Mouse (Mus musculus) liver, embryonic 14.5 days (tissue): ENCODE data around the gene Tmc1. TPM values are rescaled to one million over a fixed set of nuclear protein-coding genes. Genes with fewer than 3 reads are reported as not detected.

Experiments
- ATAC-seq: fragments of 200-750 bp; cut with Nextera tagmentation; 2 replicates; pipeline ENCODE4 v1.8.0; 2017; ENCODE audit warnings: moderate number of reproducible peaks, mild to moderate bottlenecking, moderate library complexity; ENCODE audit not compliant: insufficient read depth
- DNase-seq, 3 experiments: peaks; one replicate each; pipeline ENCODE4 v3.0.0-alpha.2; 2012 to 2013; ENCODE audit warnings: low read depth in 3 of 3, low spot score in 3 of 3
- H3K27ac ChIP-seq: fragments of 300-500 bp; sonication (generic); 2 replicates; pipeline ENCODE4 v1.5.1; 2014; ENCODE audit warnings: moderate library complexity, mild to moderate bottlenecking, control low read depth, inconsistent platforms
- H3K27me3 ChIP-seq: fragments of 300-500 bp; sonication (generic); 2 replicates; pipeline ENCODE4 v1.6.1; 2014; ENCODE audit warnings: mild to moderate bottlenecking, low read length, moderate library complexity; ENCODE audit not compliant: control insufficient read depth, insufficient read depth
- H3K36me3 ChIP-seq: fragments of 300-500 bp; sonication (generic); replicated peaks from 2 replicates; pipeline ENCODE4 v1.6.1; 2014; ENCODE audit warnings: low read depth; ENCODE audit not compliant: control insufficient read depth, insufficient read depth
- H3K4me1 ChIP-seq, 2 experiments: fragments of 200-500 bp in 1 of 2; fragments of 300-500 bp in 1 of 2; sonication (generic) in 1 of 2; replicated peaks; 2 replicates each; pipeline ENCODE4 v1.6.1; 2012 to 2014; ENCODE audit warnings: antibody characterized with exemption in 1 of 2, inconsistent platforms in 1 of 2, low read length in 1 of 2; ENCODE audit not compliant: control insufficient read depth in 2 of 2, insufficient read depth in 2 of 2
- H3K4me2 ChIP-seq: fragments of 300-500 bp; sonication (generic); 2 replicates; pipeline ENCODE4 v1.6.1; 2014; ENCODE audit warnings: low read depth, mild to moderate bottlenecking, control low read depth, moderate library complexity
- H3K4me3 ChIP-seq, 2 experiments: fragments of 200-500 bp in 1 of 2; fragments of 300-500 bp in 1 of 2; sonication (generic) in 1 of 2; 2 replicates each; pipeline ENCODE4 v1.5.1; 2012 to 2014; ENCODE audit warnings: low read depth in 2 of 2, low read length in 2 of 2, mild to moderate bottlenecking in 2 of 2, control low read depth in 1 of 2, inconsistent platforms in 1 of 2, moderate library complexity in 1 of 2; ENCODE audit not compliant: insufficient read depth in 1 of 2
- H3K9ac ChIP-seq: fragments of 300-500 bp; sonication (generic); replicated peaks from 2 replicates; pipeline ENCODE4 v1.6.1; 2014; ENCODE audit warnings: mild to moderate bottlenecking, control low read depth, moderate library complexity
- H3K9me3 ChIP-seq: fragments of 300-500 bp; sonication (generic); 2 replicates; pipeline ENCODE4 v1.6.1; 2016; ENCODE audit warnings: low read length, mixed read lengths; ENCODE audit not compliant: control insufficient read depth
- CTCF ChIP-seq: IDR thresholded peaks from 2 replicates; pipeline ENCODE4 v1.5.1; 2016; ENCODE audit warnings: antibody characterized with exemption, low read depth, control low read depth
- EP300 ChIP-seq: IDR thresholded peaks from 2 replicates; pipeline ENCODE4 v1.6.1; 2016; ENCODE audit warnings: antibody characterized with exemption, low read depth
- WGBS: fragments of 180-500 bp; shearing (Covaris S2); extraction: QIAGEN DNeasy Blood & Tissue Kit; methylation state at CpG from one replicate; pipeline ENCODE4 v1.1.7; 2014; ENCODE audit not compliant: insufficient replicate concordance; 5-methylcytosine and 5-hydroxymethylcytosine counted together
- polyA plus RNA-seq, 2 experiments: library from polyadenylated mRNA; depleted of rRNA in 1 of 2; stranded (reverse) in 1 of 2; unstranded in 1 of 2; fragments of >200 nt; fragmentation: Nextera tagmentation in 1 of 2; extraction: Ambion mirVana in 1 of 2; gene quantifications; 2 replicates each; pipeline versions ENCODE4 v1.2.1 to v1.2.3; 2012 to 2014

Gene Tmc1
- polyA plus RNA-seq, 2 experiments, result 0.04 TPM; not detected in 1

DNA sequence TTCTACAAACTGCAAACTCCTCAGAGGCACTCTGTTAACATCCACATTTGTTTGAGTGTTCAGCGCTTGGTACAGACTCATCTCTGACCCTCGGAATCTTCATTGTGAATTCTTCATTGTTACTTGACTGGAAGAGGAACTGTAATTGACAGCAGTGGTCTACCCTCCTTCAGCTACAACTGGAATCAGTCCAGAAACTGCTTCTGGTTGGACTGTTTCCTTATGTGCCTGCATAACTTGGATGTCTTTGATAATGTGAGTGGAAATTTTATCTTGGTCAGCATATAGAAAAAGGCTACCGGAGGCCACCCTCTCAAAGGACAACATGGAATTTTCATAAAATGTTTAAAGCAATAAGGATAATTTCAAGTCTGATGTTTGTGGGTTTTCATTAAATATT is 192.9 kb downstream of the Tmc1 start:
- H3K27ac ChIP-seq, result no peak overlapping the region

DNA sequence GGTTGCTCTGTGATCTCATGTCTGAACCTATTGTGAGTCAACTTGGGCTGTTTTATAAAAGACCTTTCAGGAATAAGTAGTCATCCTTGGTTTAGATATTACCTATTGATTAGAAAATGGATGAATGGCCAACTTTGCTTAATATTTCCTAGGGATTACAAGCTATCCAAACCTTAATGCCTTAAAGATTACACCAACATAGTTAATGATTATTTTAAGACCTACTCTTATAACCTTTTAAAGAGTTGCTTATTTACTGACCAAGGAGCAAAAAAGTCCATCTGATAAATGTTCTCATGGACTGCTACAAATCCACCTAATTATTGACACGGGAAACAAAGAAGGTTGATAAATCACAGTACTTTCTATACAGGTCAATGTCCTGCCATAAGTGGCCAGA is 209.4 kb downstream of the Tmc1 start:
- no peak overlapping the region for H3K9ac ChIP-seq
- no peak overlapping the region for H3K27ac ChIP-seq
- no peaks in the 10 kb centered on the region for H3K27me3 ChIP-seq
- no peak for DNase-seq
- no peaks in the 10 kb centered on the region for H3K4me1 ChIP-seq
- 53% methylated on average over 1 of the region's 1 CpGs for WGBS
- no peak overlapping the region for H3K4me3 ChIP-seq
- H3K9me3 ChIP-seq, result no peaks in the 10 kb centered on the region
- H3K36me3 ChIP-seq, result no peaks in the 10 kb centered on the region
- no peak for TF ChIP-seq EP300
- no peak for TF ChIP-seq CTCF
- ATAC-seq, result no peak
- H3K4me2 ChIP-seq, result no peak overlapping the region

More for the DNA sequence above, 192.9 kb downstream of the Tmc1 start:
- 29% methylated on average over 3 of the region's 3 CpGs for WGBS
- DNase-seq (peak in 1 of 3 experiments; percentile 2), ATAC-seq (peak; percentile 75)
- no peak overlapping the region for H3K4me2 ChIP-seq
- no peaks in the 10 kb centered on the region for H3K27me3 ChIP-seq
- no peaks in the 10 kb centered on the region for H3K36me3 ChIP-seq
- TF ChIP-seq EP300 (no peak), CTCF (no peak)
- no peak overlapping the region for H3K4me3 ChIP-seq
- H3K4me1 ChIP-seq, result peaks cover 5 to 9% of the 10 kb centered on the region in 2 experiments; a peak in 3 of 4 replicates
- no peak overlapping the region for H3K9ac ChIP-seq
- H3K9me3 ChIP-seq, result no peaks in the 10 kb centered on the region

Other genes with a start within 250 kb of the Tmc1 start
- gene Aldh1a7, start 226.6 kb downstream of the Tmc1 start, polyA plus RNA-seq (2012; rRNA removed), result 0.71 and 1.1 TPM in 2 replicates
- 0.79 and 1.0 TPM in 2 replicates for gene Aldh1a7, start 226.6 kb downstream of the Tmc1 start, polyA plus RNA-seq (2014; fragmentation: Nextera tagmentation; extraction: Ambion mirVana)